Mouse (Mus musculus) heart, embryonic 12.5 days (tissue): ENCODE measurements around the gene Gm28539. TPM values are rescaled to one million over a fixed set of nuclear protein-coding genes. Genes with fewer than 3 reads are reported as not detected.
A peak's percentile ranks its signal among the peaks of the same experiment; 100 is the strongest.

Experiments
- ATAC-seq: fragments of 200-750 bp; cut with Nextera tagmentation; 2 replicates; pipeline ENCODE4 v1.8.0; 2017; ENCODE audit warnings: moderate TSS enrichment, moderate library complexity; ENCODE audit not compliant: insufficient number of reproducible peaks, low FRiP score
- H3K27ac ChIP-seq: fragments of 300-500 bp; sonication (generic); 2 replicates; pipeline ENCODE4 v1.5.1; 2016; ENCODE audit warnings: mild to moderate bottlenecking, moderate library complexity; ENCODE audit not compliant: poor library complexity, severe bottlenecking
- H3K27me3 ChIP-seq: fragments of 300-500 bp; sonication (generic); replicated peaks from 2 replicates; pipeline ENCODE4 v1.6.1; 2016; ENCODE audit warnings: mild to moderate bottlenecking, moderate library complexity
- H3K36me3 ChIP-seq: fragments of 300-500 bp; sonication (generic); 2 replicates; pipeline ENCODE4 v1.6.1; 2016; ENCODE audit warnings: mild to moderate bottlenecking, moderate library complexity
- H3K4me1 ChIP-seq: fragments of 300-500 bp; sonication (generic); replicated peaks from 2 replicates; pipeline ENCODE4 v1.6.1; 2016; ENCODE audit warnings: mild to moderate bottlenecking
- H3K4me2 ChIP-seq: fragments of 300-500 bp; sonication (generic); 2 replicates; pipeline ENCODE4 v1.6.1; 2016; ENCODE audit warnings: mild to moderate bottlenecking, moderate library complexity
- H3K4me3 ChIP-seq: fragments of 300-500 bp; sonication (generic); 2 replicates; pipeline ENCODE4 v1.5.1; 2016; ENCODE audit warnings: mild to moderate bottlenecking
- H3K9ac ChIP-seq: fragments of 300-500 bp; sonication (generic); 2 replicates; pipeline ENCODE4 v1.6.1; 2016; ENCODE audit warnings: mild to moderate bottlenecking, moderate library complexity
- H3K9me3 ChIP-seq: fragments of 300-500 bp; sonication (generic); replicated peaks from 2 replicates; pipeline ENCODE4 v1.6.1; 2016; ENCODE audit warnings: mild to moderate bottlenecking, moderate library complexity
- WGBS: fragments of 180-500 bp; shearing (Covaris S2); methylation state at CpG from one replicate; pipeline ENCODE4 v1.1.7; 2016; 5-methylcytosine and 5-hydroxymethylcytosine counted together
- polyA plus RNA-seq: library from polyadenylated mRNA; unstranded; fragments of >200 nt; fragmentation: Nextera tagmentation; extraction: Ambion mirVana; gene quantifications from 2 replicates; pipeline ENCODE4 v1.2.1, GENCODE M21; 2016

Gene Gm28539
- polyA plus RNA-seq = not detected in 2 replicates

DNA sequence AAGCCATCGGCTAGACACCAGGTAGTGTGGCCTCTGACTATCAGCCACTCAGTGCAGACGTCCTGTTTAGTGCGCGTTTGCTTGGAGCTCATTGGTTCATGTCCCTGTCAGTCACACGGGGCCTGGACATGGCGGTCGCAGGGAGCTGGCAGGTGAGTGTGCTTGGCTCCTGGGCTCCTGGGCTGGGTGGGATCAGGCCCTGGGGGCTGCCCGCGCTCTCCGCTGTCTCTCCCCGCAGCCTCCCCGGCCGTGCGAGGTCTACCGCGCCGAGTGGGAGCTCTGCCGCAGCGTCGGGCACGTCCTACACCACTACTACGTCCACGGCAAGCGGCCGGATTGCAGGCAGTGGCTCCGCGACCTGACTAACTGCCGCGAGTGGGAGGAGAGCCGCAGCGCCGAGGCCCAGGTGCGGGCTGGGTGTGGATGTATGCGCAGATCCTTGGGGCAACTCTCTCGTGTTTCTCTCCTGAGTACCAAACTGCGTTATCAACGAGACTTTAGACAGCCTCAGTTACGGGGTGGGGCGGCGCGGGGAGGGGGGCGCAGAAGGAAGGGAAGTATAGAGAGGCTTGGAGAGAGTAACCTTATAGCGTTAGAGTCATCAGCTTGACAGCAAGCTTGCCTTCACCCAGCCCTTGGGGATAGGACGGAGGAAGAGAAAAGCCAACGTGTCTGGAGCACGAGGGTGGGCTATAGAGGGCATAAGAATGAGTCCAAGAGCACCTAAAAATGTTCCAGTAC, at the start of gene Gm28539, which contains the start of gene 2510002D24Rik:
TSS of gene Gm28539 (plus strand) at position 117 of the 741 bp plus-strand sequence.
TSS of gene 2510002D24Rik (plus strand) at position 111 of the 741 bp plus-strand sequence.
- peak within 1 kb of the TSS; percentile 99 for H3K4me3 ChIP-seq
- no peak within 1 kb of the TSS for H3K27ac ChIP-seq
- ATAC-seq = peak; percentile 97
- H3K27me3 ChIP-seq = no peaks in the 10 kb centered on the region
- under 1% methylated on average over 46 of the region's 46 CpGs for WGBS
- H3K9ac ChIP-seq = peak within 1 kb of the TSS; percentile 94
- H3K36me3 ChIP-seq = peaks cover 42% of the 10 kb centered on the region
- no peaks in the 10 kb centered on the region for H3K4me1 ChIP-seq
- H3K9me3 ChIP-seq = no peaks in the 10 kb centered on the region
- H3K4me2 ChIP-seq = peak within 1 kb of the TSS; percentile 85

DNA sequence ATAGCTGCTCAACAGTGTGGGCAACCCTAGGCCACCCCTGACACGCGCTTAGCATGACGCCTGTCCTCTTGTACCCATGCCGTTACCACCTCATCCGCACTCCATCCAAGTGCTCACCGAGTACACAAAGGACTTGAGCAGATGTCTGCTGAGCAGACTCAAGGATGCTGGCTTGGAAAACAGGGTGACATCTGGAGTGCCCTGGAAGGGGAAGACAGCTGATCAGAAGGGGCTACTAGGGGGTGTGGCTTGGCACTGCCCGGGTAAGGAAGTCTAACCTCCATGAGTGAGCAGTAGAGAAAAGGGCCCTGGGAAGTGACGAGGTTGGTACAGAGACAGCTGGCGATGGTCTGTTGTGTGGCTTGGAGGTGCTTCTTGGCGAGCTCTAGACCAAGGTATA, 49.7 kb upstream of the Gm28539 start:
- no peak overlapping the region for H3K27ac ChIP-seq
- WGBS = 93% methylated on average over 10 of the region's 10 CpGs
- ATAC-seq = no peak; the same call in 1 of the 2 replicates

DNA sequence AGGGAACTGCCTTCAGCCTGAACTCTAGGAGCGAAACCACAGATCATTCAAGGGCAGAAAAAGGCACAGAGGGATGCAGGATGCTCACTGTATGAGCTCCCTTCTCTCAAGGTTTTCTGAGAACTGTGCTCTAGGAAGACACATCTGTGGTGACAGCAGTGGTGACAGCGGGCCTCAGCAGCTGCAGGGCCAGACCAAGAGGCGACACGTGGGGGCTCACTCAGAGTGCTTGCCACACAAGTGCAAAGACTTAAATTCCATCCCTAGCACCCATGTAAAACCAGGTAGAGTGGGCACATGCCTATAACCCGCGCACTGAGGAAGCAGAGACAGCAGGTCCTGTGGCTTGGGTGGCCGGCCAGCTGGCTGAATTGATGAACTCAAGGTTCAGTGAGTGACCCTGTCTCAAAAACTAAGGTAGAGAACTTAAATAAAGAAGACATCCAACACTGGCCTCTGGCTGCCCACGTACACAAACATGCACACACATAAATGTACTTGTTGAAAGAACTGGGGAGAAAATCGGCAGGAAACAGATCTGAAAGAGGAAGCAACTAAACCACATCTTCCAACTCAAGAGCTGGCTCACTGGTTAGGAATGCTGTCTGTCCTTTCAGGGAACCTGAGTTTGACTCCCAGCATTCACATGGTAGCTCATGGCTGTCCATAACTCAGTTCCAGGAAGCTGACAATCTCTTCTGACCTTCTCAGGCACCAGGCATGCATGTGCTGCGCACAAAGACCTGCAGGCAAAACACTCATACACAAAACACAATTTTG, 47.6 kb upstream of the Gm28539 start:
- Histone ChIP-seq H3K9me3 (no peaks in the 10 kb centered on the region), H3K4me3 (no peak overlapping the region), H3K27ac (no peak overlapping the region), H3K27me3 (no peaks in the 10 kb centered on the region), H3K4me1 (no peaks in the 10 kb centered on the region), H3K9ac (no peak overlapping the region), H3K4me2 (no peak overlapping the region), H3K36me3 (peaks cover 73% of the 10 kb centered on the region)
- ATAC-seq = no peak
- WGBS = 80% methylated on average over 10 of the region's 10 CpGs

More for the DNA sequence above, 49.7 kb upstream of the Gm28539 start:
- Histone ChIP-seq H3K4me2 (no peak overlapping the region), H3K9me3 (no peaks in the 10 kb centered on the region), H3K4me3 (no peak overlapping the region), H3K36me3 (peaks cover 74% of the 10 kb centered on the region), H3K27me3 (no peaks in the 10 kb centered on the region), H3K9ac (no peak overlapping the region), H3K4me1 (no peaks in the 10 kb centered on the region)

DNA sequence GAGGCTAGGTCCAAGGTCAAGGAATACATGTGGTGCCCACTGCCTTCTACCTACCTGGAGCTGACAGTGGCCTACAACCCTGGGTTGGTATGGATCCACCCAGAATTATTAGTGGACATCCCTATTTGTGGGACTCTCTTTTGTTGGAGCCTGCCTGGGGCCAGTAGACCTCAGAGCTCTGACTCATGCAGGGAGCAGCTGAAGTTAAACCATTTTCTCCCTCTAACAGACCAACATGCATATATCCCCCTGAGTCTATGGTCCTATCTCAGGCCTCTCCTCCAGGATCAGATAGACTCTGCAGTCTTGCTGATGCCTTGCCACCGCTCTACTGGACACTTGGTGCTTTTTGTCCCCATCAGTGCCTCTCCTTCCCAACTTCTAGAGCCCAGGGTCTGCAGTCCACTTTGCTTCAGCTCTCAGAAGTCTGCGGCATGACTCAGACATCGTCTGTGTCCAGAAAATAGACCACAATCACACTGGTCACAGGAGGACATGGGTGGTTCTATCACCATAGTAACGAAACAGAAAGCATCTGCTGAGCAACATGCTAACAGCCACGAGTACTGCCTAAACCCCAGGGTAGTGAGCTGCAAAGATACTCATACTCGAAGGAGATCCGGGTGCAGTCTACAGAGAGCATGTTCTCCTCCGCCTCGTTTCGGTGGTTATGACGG, 41.0 kb upstream of the Gm28539 start:
- no peak for ATAC-seq
- WGBS = 89% methylated on average over 11 of the region's 11 CpGs

DNA sequence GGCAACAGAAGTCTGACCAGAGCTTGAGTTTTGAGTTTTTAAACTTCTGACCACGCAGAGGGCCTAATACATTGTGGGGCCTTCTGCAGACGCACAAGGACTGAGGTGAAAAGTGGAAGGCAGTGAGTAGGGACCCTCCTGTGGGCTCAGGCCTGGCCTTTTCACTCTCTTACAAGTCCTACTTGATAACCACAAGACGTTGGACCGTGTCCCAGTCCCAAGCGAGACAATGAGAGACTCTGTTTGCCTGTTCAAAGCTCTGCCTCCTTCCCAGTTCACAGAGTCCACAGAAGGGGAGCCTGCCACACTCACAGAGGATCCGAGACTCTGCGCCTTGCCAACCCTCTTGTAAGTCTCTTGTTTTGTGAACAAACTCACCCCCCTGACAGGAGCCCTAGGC, 39.7 kb upstream of the Gm28539 start:
- no peak for ATAC-seq
- Histone ChIP-seq H3K27ac (no peak overlapping the region), H3K36me3 (peaks cover 90% of the 10 kb centered on the region), H3K4me3 (no peak overlapping the region), H3K9ac (no peak overlapping the region), H3K4me1 (no peaks in the 10 kb centered on the region), H3K9me3 (no peaks in the 10 kb centered on the region), H3K27me3 (no peaks in the 10 kb centered on the region), H3K4me2 (no peak overlapping the region)
- 79% methylated on average over 7 of the region's 7 CpGs for WGBS

More for the DNA sequence above, 41.0 kb upstream of the Gm28539 start:
- no peak overlapping the region for H3K9ac ChIP-seq
- peaks cover 88% of the 10 kb centered on the region for H3K36me3 ChIP-seq
- H3K4me2 ChIP-seq = no peak overlapping the region
- no peaks in the 10 kb centered on the region for H3K27me3 ChIP-seq
- H3K27ac ChIP-seq = no peak overlapping the region
- H3K4me3 ChIP-seq = no peak overlapping the region
- H3K9me3 ChIP-seq = no peaks in the 10 kb centered on the region
- H3K4me1 ChIP-seq = no peaks in the 10 kb centered on the region

DNA sequence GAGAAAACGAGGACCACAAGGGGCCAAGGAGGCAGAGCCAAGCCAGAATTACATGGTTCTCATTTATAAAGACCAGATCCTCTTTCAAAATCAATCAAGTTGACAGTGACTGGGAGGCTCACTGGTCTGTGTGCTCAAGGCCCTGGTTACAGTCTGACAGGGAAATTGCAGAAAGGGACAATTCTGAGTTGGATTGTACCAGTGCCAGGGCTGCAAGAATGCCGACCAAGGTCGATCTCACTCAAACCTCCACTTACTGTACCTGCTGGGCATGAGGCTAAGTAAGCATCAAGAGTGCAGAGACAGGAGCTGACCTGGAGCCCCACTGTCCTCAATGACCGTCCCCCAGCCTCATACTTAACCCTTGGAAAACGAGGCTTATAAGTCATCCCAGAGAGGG, 38.2 kb upstream of the Gm28539 start:
- WGBS = 91% methylated on average over 5 of the region's 5 CpGs
- Histone ChIP-seq H3K36me3 (peaks cover 83% of the 10 kb centered on the region), H3K4me1 (no peaks in the 10 kb centered on the region), H3K9me3 (no peaks in the 10 kb centered on the region), H3K27ac (no peak overlapping the region), H3K9ac (no peak overlapping the region), H3K4me3 (no peak overlapping the region), H3K27me3 (no peaks in the 10 kb centered on the region), H3K4me2 (no peak overlapping the region)
- ATAC-seq = no peak

DNA sequence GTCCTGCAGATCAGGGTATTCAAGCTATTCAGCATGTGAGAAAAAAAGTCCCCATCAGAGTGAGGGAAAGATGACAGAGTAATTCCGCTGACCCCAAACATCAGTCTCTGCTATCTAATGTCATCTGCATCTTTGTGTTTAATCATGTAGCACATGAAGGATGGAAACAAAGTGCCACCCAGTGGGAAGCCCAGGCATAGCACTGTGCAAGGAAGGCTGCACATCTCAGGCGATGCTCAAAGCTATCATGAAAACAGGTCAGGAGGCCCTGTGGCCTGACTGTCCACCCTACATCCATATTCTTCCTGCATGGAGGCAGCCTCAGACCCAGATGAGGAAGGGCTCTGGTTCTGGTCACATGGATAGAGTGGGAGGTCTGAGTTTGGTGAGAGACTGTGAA, 37.5 kb upstream of the Gm28539 start:
- no peak for ATAC-seq
- H3K36me3 ChIP-seq = peaks cover 76% of the 10 kb centered on the region

DNA sequence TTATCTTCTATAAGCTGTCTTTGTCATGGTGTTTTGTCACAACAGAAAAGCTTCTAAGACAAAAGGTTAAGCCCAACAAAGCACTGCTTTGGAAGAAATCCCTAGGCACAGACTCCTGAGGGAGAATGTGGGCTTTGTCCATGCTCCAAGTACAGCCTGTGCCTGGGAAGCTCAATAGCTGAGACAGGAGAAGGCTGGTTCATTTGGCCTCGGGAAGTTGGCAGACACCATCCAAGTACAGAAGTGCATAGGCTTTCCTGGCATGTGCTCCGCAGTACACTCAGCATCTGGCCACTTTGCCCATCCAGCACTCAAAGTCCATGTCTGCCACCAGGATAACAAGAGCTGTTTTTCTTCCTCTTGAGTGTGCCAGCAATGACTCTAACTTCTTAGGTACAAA, 30.6 kb upstream of the Gm28539 start:
- no peak overlapping the region for H3K4me3 ChIP-seq
- H3K4me2 ChIP-seq = no peak overlapping the region
- no peak overlapping the region for H3K27ac ChIP-seq
- H3K4me1 ChIP-seq = peaks cover 3% of the 10 kb centered on the region; the same call in 1 of the 2 replicates
- H3K36me3 ChIP-seq = peaks cover 57% of the 10 kb centered on the region
- ATAC-seq = no peak
- no peak overlapping the region for H3K9ac ChIP-seq
- 95% methylated on average over 2 of the region's 2 CpGs for WGBS
- H3K27me3 ChIP-seq = no peaks in the 10 kb centered on the region
- H3K9me3 ChIP-seq = no peaks in the 10 kb centered on the region

More for the DNA sequence above, 37.5 kb upstream of the Gm28539 start:
- 80% methylated on average over 2 of the region's 2 CpGs for WGBS
- Histone ChIP-seq H3K4me3 (no peak overlapping the region), H3K9ac (no peak overlapping the region), H3K4me2 (no peak overlapping the region), H3K9me3 (no peaks in the 10 kb centered on the region), H3K4me1 (no peaks in the 10 kb centered on the region), H3K27me3 (no peaks in the 10 kb centered on the region), H3K27ac (no peak overlapping the region)

DNA sequence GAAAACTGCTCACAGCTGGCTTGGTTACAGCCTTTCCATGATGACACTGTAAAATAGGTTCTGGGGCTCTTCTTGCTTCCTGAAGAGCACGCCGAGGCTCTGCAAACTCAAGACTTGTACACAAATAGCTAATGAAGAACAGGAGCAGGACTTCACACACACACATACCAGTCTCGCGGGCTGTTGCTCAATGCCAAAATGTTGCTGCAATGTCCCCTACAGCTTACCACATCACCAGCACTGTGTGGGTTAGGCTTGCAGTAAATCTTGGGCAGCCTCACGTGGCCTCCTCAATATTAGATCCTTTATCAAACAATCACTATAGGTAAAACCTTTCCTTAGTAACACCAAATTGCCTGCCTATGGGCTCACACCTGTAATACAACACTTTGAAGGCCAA, 27.4 kb upstream of the Gm28539 start:
- Histone ChIP-seq H3K4me3 (no peak overlapping the region), H3K9me3 (no peaks in the 10 kb centered on the region), H3K4me1 (peaks cover 16% of the 10 kb centered on the region), H3K27ac (no peak overlapping the region), H3K27me3 (no peaks in the 10 kb centered on the region), H3K4me2 (no peak overlapping the region), H3K36me3 (peaks cover 46% of the 10 kb centered on the region), H3K9ac (no peak overlapping the region)
- WGBS = 94% methylated on average over 5 of the region's 5 CpGs
- no peak for ATAC-seq

DNA sequence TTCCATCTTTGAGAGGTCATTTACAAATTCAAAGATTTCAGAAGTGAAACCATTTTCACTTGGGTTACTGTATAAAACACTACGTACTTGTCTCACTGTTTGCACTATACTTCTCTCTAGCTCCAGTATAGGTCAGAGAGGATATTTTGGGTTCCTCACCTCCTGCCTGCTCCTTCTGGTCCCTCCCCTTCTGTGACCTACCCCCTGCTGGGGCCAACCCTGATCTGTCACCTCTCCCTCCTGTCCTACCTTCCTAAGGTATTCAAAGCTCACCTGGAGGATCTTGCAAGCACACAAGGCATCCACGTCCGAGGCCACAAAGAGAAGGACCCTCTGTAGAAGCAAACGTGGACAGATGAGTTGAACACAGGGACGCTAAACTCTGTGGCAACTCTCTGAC, 25.4 kb upstream of the Gm28539 start:
- Histone ChIP-seq H3K27ac (no peak overlapping the region), H3K9me3 (no peaks in the 10 kb centered on the region), H3K4me2 (peak overlapping the region; percentile 84), H3K36me3 (peaks cover 44% of the 10 kb centered on the region), H3K27me3 (no peaks in the 10 kb centered on the region), H3K9ac (peak overlapping the region; percentile 70), H3K4me3 (peak overlapping the region; percentile 85), H3K4me1 (peaks cover 16% of the 10 kb centered on the region)
- 8% methylated on average over 5 of the region's 5 CpGs for WGBS
- no peak for ATAC-seq
